ENCODE assay signal across 7 mouse cellular contexts in the genomic region with DNA sequence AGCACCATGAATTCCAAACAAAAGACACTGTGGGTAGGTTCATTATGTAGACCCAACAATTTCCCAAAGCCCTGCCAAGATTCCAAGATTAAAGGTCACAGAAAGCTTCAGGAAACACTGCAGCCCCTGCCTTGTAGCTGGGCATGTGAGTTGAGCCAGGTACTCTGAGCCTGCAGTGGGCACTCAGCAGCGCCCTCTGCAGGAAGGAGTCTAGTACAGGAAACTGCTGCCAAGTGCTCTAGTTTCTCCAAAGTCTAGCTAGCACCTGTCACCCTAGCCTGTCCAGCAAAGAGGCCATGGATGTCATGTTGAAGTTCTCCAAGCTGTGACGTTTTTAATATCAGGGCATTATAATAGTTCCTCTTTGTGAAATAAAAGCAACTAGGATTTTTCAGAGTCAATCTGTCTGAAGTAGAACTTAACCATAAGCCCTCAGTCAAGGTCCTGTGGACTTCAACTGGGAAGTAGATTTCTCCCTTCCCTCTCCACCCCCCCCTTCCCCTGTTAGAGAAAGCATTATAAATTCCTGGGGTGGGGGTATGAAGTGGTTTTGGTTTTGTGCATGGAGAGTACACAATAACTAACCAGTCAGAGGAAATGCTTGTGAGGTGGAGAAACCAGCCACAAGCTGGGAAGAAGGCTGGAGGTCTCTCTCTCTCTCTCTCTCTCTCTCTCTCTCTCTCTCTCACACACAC. TPM values are rescaled to one million over a fixed set of nuclear protein-coding genes. Genes with fewer than 3 reads are reported as not detected.
DNase-seq lines count a peak whose midpoint lies in the region; ATAC-seq and TF ChIP-seq lines count a peak whose summit lies in the region.

No protein-coding gene starts in this region.

- no peak overlapping the region for H3K27ac ChIP-seq in midbrain, embryonic 14.5 days (replicated peaks; ENCODE audit: low read depth, low read length)
- H3K27ac ChIP-seq in midbrain, embryonic 10.5 days (replicated peaks): no peak overlapping the region
- no peak overlapping the region for H3K27ac ChIP-seq in liver, embryonic 14.5 days

- no peak for TF ChIP-seq EP300 in liver, embryonic 14.5 days (IDR thresholded peaks at IDR 0.05; ENCODE audit: low read depth)

- H3K36me3 ChIP-seq in midbrain, embryonic 14.5 days (ENCODE audit: control insufficient read depth, insufficient read depth, low read length): no peaks in the 10 kb centered on the region
- no peaks in the 10 kb centered on the region for H3K36me3 ChIP-seq in midbrain, embryonic 10.5 days
- no peaks in the 10 kb centered on the region for H3K36me3 ChIP-seq in liver, embryonic 14.5 days (replicated peaks; ENCODE audit: control insufficient read depth, insufficient read depth, low read depth)

- H3K9ac ChIP-seq in midbrain, embryonic 14.5 days (replicated peaks; ENCODE audit: low read length): no peak overlapping the region
- no peak overlapping the region for H3K9ac ChIP-seq in liver, embryonic 14.5 days (replicated peaks)

- H3K9me3 ChIP-seq in midbrain, embryonic 14.5 days (ENCODE audit: control insufficient read depth, low read length): no peaks in the 10 kb centered on the region
- no peaks in the 10 kb centered on the region for H3K9me3 ChIP-seq in midbrain, embryonic 10.5 days (replicated peaks)
- H3K9me3 ChIP-seq in liver, embryonic 14.5 days (ENCODE audit: control insufficient read depth, low read length): no peaks in the 10 kb centered on the region

- peak; percentile 73 for TF ChIP-seq CTCF in liver, embryonic 14.5 days (IDR thresholded peaks at IDR 0.05; ENCODE audit: low read depth)

- H3K4me3 ChIP-seq in midbrain, embryonic 14.5 days (replicated peaks; ENCODE audit: low read depth, low read length): no peak overlapping the region
- H3K4me3 ChIP-seq in midbrain, embryonic 10.5 days: no peak overlapping the region
- no peak overlapping the region for H3K4me3 ChIP-seq in liver, embryonic 14.5 days (ENCODE audit: insufficient read depth in 1 of 2, low read depth in 2 of 2, low read length in 2 of 2)

- DNase-seq in midbrain, embryonic 14.5 days: peak; percentile 63
- no peak for DNase-seq in midbrain, embryonic 10.5 days (ENCODE audit: low spot score)
- peak; percentile 65 for DNase-seq in adrenal gland, postnatal 10 days
- DNase-seq in embryo, embryonic 11 days: peak; percentile 68
- DNase-seq in liver, embryonic 14.5 days (ENCODE audit: low read depth in 3 of 3, low spot score in 3 of 3): peak in 2 of 3 experiments; percentile 12 to 19
- DNase-seq in thymus, postnatal 4 days: peak; percentile 65
- no peak for DNase-seq in right cerebral cortex, postnatal 10 days (ENCODE audit: low spot score in 2 of 2)

- H3K4me2 ChIP-seq in midbrain, embryonic 14.5 days (ENCODE audit: low read length): no peak overlapping the region
- H3K4me2 ChIP-seq in liver, embryonic 14.5 days (ENCODE audit: low read depth): no peak overlapping the region

- peaks cover 7% of the 10 kb centered on the region; the same call in 1 of the 2 replicates for H3K27me3 ChIP-seq in midbrain, embryonic 14.5 days (ENCODE audit: control insufficient read depth, insufficient read depth, low read length)
- H3K27me3 ChIP-seq in midbrain, embryonic 10.5 days (ENCODE audit: low read depth, poor library complexity, severe bottlenecking): peaks cover 21% of the 10 kb centered on the region
- H3K27me3 ChIP-seq in liver, embryonic 14.5 days (ENCODE audit: control insufficient read depth, insufficient read depth, low read length): no peaks in the 10 kb centered on the region; the same call in 1 of the 2 replicates

- peaks cover 18% of the 10 kb centered on the region for H3K4me1 ChIP-seq in midbrain, embryonic 14.5 days (ENCODE audit: control insufficient read depth, insufficient read depth, low read length)
- H3K4me1 ChIP-seq in midbrain, embryonic 10.5 days: peaks cover 29% of the 10 kb centered on the region
- H3K4me1 ChIP-seq in liver, embryonic 14.5 days (replicated peaks; ENCODE audit: control insufficient read depth in 2 of 2, insufficient read depth in 2 of 2, low read length in 1 of 2): no peaks in the 10 kb centered on the region

- no peak for ATAC-seq in midbrain, embryonic 14.5 days (ENCODE audit: low FRiP score, low TSS enrichment)
- ATAC-seq in liver, embryonic 14.5 days (ENCODE audit: insufficient read depth): no peak

- 6% methylated on average over 2 of the region's 2 CpGs for WGBS in midbrain, embryonic 14.5 days
- WGBS in midbrain, embryonic 10.5 days: 12% methylated on average over 2 of the region's 2 CpGs
- 4% methylated on average over 2 of the region's 2 CpGs for WGBS in liver, embryonic 14.5 days (ENCODE audit: insufficient replicate concordance)

RNA-seq across cellular contexts. Expression of gene Pitpnm3, which starts 9.8 kb away (rescaled TPM):
- polyA plus RNA-seq in midbrain, embryonic 14.5 days (2014; fragmentation: Nextera tagmentation; extraction: Ambion mirVana): 4.0 and 5.0 TPM in 2 replicates
- polyA plus RNA-seq in midbrain, embryonic 10.5 days (2016; fragmentation: Nextera tagmentation; extraction: Ambion mirVana): 0.10 and 0.25 TPM in 2 replicates
- total RNA-seq in adrenal gland, postnatal 10 days (2021): 1 to 10 TPM; 1.4 to 1.5 TPM
- polyA plus RNA-seq in liver, embryonic 14.5 days (2012; rRNA removed): 0.09 and 0.13 TPM in 2 replicates
- polyA plus RNA-seq in liver, embryonic 14.5 days (2014; fragmentation: Nextera tagmentation; extraction: Ambion mirVana): 0.01 and 0.11 TPM in 2 replicates

Comparison
In these comparisons a context has a peak if more than half of its experiments do, and no peak if none do; other contexts are left out.
1. DNase-seq: peak in midbrain, embryonic 14.5 days (single experiment), adrenal gland, postnatal 10 days (single experiment), embryo, embryonic 11 days (single experiment), liver, embryonic 14.5 days (2 of 3) and thymus, postnatal 4 days (single experiment); none in midbrain, embryonic 10.5 days (single experiment) and right cerebral cortex, postnatal 10 days (0 of 2).